ENCODE assay signal across 16 mouse cellular contexts in genomic region chr5:73875847-73876246, GRCm38 (mm10).
DNase-seq lines count a peak whose midpoint lies in the region; ATAC-seq lines count a peak whose summit lies in the region.
"Had no signal": no experiment of that assay in that cellular context is flagged by ENCODE, and none has a peak within 500 bp of the region (broad histone marks: within the 10 kb centered on the region; RNA-seq: fewer than 3 reads in every experiment).

No protein-coding gene starts in this region.

- no peak overlapping the region for H3K4me2 ChIP-seq in kidney, embryonic 15.5 days
- H3K4me2 ChIP-seq in intestine, embryonic 16.5 days (ENCODE audit: low read depth, low read length): no peak overlapping the region
- H3K4me2 ChIP-seq: embryonic facial prominence, embryonic 12.5 days; hindbrain, embryonic 14.5 days; midbrain, embryonic 15.5 days; neural tube, embryonic 12.5 days had no signal

- ATAC-seq in frontal cortex, adult (ENCODE audit: low TSS enrichment): 0 out of 2 replicates have a peak, but pooled peaks have one; percentile 50
- no peak for ATAC-seq in kidney, embryonic 15.5 days (replicated peaks; ENCODE audit: low FRiP score)
- ATAC-seq in intestine, embryonic 16.5 days: no peak
- ATAC-seq: midbrain, embryonic 15.5 days had no signal

- no peaks in the 10 kb centered on the region for H3K4me1 ChIP-seq in kidney, embryonic 15.5 days
- no peaks in the 10 kb centered on the region for H3K4me1 ChIP-seq in intestine, embryonic 16.5 days (ENCODE audit: control insufficient read depth, insufficient read depth, low read length)
- H3K4me1 ChIP-seq: midbrain, embryonic 15.5 days; neural tube, embryonic 12.5 days had no signal

- no peaks in the 10 kb centered on the region for H3K27me3 ChIP-seq in kidney, embryonic 15.5 days
- H3K27me3 ChIP-seq in intestine, embryonic 16.5 days (replicated peaks; ENCODE audit: control insufficient read depth, insufficient read depth, low read length): no peaks in the 10 kb centered on the region
- H3K27me3 ChIP-seq: embryonic facial prominence, embryonic 12.5 days; midbrain, embryonic 15.5 days; neural tube, embryonic 12.5 days had no signal

- no peaks in the 10 kb centered on the region for H3K36me3 ChIP-seq in kidney, embryonic 15.5 days
- H3K36me3 ChIP-seq in intestine, embryonic 16.5 days (ENCODE audit: control insufficient read depth, insufficient read depth, low read length): no peaks in the 10 kb centered on the region
- H3K36me3 ChIP-seq: embryonic facial prominence, embryonic 12.5 days; midbrain, embryonic 15.5 days; neural tube, embryonic 12.5 days had no signal

- no peak overlapping the region for H3K4me3 ChIP-seq in kidney, embryonic 15.5 days (replicated peaks)
- no peak overlapping the region for H3K4me3 ChIP-seq in intestine, embryonic 16.5 days (ENCODE audit: low read length)
- H3K4me3 ChIP-seq: embryonic facial prominence, embryonic 12.5 days; midbrain, embryonic 15.5 days; neural tube, embryonic 12.5 days had no signal

- H3K9ac ChIP-seq in kidney, embryonic 15.5 days: no peak overlapping the region
- H3K9ac ChIP-seq in intestine, embryonic 16.5 days (ENCODE audit: low read depth, low read length): no peak overlapping the region
- H3K9ac ChIP-seq: embryonic facial prominence, embryonic 12.5 days; hindbrain, embryonic 14.5 days; midbrain, embryonic 15.5 days; neural tube, embryonic 12.5 days had no signal

- H3K27ac ChIP-seq in kidney, embryonic 15.5 days: 0 out of 2 replicates have a peak overlapping the region, but pooled peaks have one; percentile 18
- H3K27ac ChIP-seq in intestine, embryonic 16.5 days (ENCODE audit: low read length): no peak overlapping the region
- H3K27ac ChIP-seq: embryonic facial prominence, embryonic 12.5 days; hindbrain, embryonic 14.5 days; kidney, postnatal 0 days; midbrain, embryonic 15.5 days; neural tube, embryonic 12.5 days had no signal

- DNase-seq in frontal cortex, postnatal 14 days (ENCODE audit: low spot score in 2 of 2): no peak
- no peak for DNase-seq in kidney, postnatal 4 days
- DNase-seq in brain, adult 2 months (ENCODE audit: low read depth, low spot score): peak; percentile 58
- DNase-seq in lung, postnatal 14 days: peak; percentile 33
- DNase-seq: cerebellum, postnatal 10 days; layer of hippocampus, postnatal 36 days; right cerebral cortex, adult 18-20 months; thymus, adult 2 months had no signal

- no peaks in the 10 kb centered on the region for H3K9me3 ChIP-seq in kidney, embryonic 15.5 days (replicated peaks)
- H3K9me3 ChIP-seq in intestine, embryonic 16.5 days (ENCODE audit: control insufficient read depth, low read length): no peaks in the 10 kb centered on the region
- H3K9me3 ChIP-seq: embryonic facial prominence, embryonic 12.5 days; midbrain, embryonic 15.5 days; neural tube, embryonic 12.5 days had no signal

- 44% methylated on average over 3 of the region's 3 CpGs for whole genome bisulfite sequencing in kidney, embryonic 15.5 days
- 42% methylated on average over 3 of the region's 3 CpGs for WGBS in intestine, embryonic 16.5 days

Comparison
In these comparisons a context has a peak if more than half of its experiments do, and no peak if none do; other contexts are left out.
1. DNase-seq: peak in brain, adult 2 months (single experiment) and lung, postnatal 14 days (single experiment); none in frontal cortex, postnatal 14 days (0 of 2) and kidney, postnatal 4 days (0 of 2).